Mouse (Mus musculus) CD4-positive naive resting alpha-beta T cell, adult 57 days (primary cell): ENCODE measurements around the gene Olfr247. TPM values are rescaled to one million over a fixed set of nuclear protein-coding genes. Genes with fewer than 3 reads are reported as not detected.

Source experiments
- total RNA-seq: library from RNA; stranded (reverse); gene quantifications from one replicate; pipeline ENCODE4 v1.2.4, GENCODE M21; 2023

The Olfr247 gene
- not detected for total RNA-seq

GRCm38 (mm10) chr10:129976040-129976439, at the start of gene Olfr247:
Olfr247 (minus strand) TSS chr10:129976140.

GRCm38 (mm10) chr10:130012321-130012720, 36.4 kb upstream of the Olfr247 start, which contains the start of gene Olfr820:
Olfr820 (plus strand) TSS chr10:130012621.

DNA sequence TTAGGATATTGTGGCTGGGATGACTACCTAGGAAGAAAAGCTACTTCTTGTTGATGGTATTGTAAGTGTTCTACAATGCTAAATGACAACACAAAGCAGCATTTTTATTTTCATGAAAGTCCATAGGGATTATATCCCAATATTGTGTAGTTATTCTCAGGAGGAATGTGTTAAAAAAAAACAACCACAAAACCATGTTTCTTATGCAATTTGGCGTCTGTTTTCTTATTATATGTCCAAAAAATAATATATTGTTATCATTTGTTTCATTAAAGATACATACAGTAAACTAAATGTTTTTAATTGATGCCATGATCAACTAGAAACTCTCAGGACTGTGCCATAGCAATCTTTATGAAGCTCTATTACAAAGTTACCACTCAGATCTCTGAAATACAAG, 9.0 kb upstream of the Olfr247 start, which contains the start of gene Gm10310:
Gene Gm10310 (minus strand): TSS at position 101 of the 400 bp plus-strand sequence.

DNA sequence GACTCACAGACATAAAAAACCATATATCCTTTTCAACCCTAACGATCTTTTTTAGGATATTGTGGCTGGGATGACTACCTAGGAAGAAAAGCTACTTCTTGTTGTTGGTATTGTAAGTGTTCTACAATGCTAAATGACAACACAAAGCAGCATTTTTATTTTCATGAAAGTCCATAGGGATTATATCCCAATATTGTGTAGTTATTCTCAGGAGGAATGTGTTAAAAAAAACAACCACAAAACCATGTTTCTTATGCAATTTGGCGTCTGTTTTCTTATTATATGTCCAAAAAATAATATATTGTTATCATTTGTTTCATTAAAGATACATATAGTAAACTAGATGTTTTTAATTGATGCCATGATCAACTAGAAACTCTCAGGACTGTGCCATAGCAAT, 8.8 kb downstream of the Olfr247 start, which contains the start of gene Olfr819:
Gene Olfr819 (minus strand): TSS at position 101 of the 400 bp plus-strand sequence.

GRCm38 (mm10) chr10:129949000-129949399, 26.9 kb downstream of the Olfr247 start, which contains the start of gene Olfr818:
Olfr818 (minus strand) TSS chr10:129949100.

Other genes starting within 250 kb of the Olfr247 start
- not detected for gene Olfr805, start 246.8 kb downstream of the Olfr247 start, total RNA-seq
- not detected for gene Olfr806, start 234.2 kb downstream of the Olfr247 start, total RNA-seq
- not detected for gene Olfr807, start 218.3 kb downstream of the Olfr247 start, total RNA-seq
- not detected for gene Olfr808, start 210.7 kb downstream of the Olfr247 start, total RNA-seq
- not detected for gene Olfr809, start 201.5 kb downstream of the Olfr247 start, total RNA-seq
- not detected for gene Olfr810, start 181.2 kb downstream of the Olfr247 start, total RNA-seq
- not detected for gene Olfr811, start 171.7 kb downstream of the Olfr247 start, total RNA-seq
- gene Olfr812, start 130.0 kb downstream of the Olfr247 start, total RNA-seq: not detected
- not detected for gene Olfr813, start 120.8 kb downstream of the Olfr247 start, total RNA-seq
- not detected for gene Olfr814, start 96.3 kb downstream of the Olfr247 start, total RNA-seq
- gene Olfr815, start 70.3 kb downstream of the Olfr247 start, total RNA-seq: not detected
- gene Olfr816, start 60.5 kb downstream of the Olfr247 start, total RNA-seq: not detected
- gene Olfr818, start 27.0 kb downstream of the Olfr247 start, total RNA-seq: not detected
- gene Olfr819, start 8.9 kb downstream of the Olfr247 start, total RNA-seq: not detected
- not detected for gene Gm10310, start 8.9 kb upstream of the Olfr247 start, total RNA-seq
- gene Olfr820, start 36.5 kb upstream of the Olfr247 start, total RNA-seq: not detected
- gene Olfr821, start 54.2 kb upstream of the Olfr247 start, total RNA-seq: not detected
- not detected for gene Olfr822, start 95.1 kb upstream of the Olfr247 start, total RNA-seq
- gene Olfr823, start 139.2 kb upstream of the Olfr247 start, total RNA-seq: not detected
- gene Olfr824, start 153.9 kb upstream of the Olfr247 start, total RNA-seq: not detected
- gene Olfr825, start 190.6 kb upstream of the Olfr247 start, total RNA-seq: not detected
- not detected for gene Olfr826, start 208.0 kb upstream of the Olfr247 start, total RNA-seq
- gene Olfr827, start 238.3 kb upstream of the Olfr247 start, total RNA-seq: not detected